Mouse (Mus musculus) left cerebral cortex, adult 2 months (tissue): ENCODE measurements at regions not wholly inside any gene's neighbourhood (a gene's known extent, or its start where the extent isn't known, plus 50 kb on each side); places are given as distances from the start of the nearest gene placed in this dataset.

Source experiments
- DNase-seq, 2 experiments: peaks; one replicate each; pipeline ENCODE4 v3.0.0; 2021 to 2022; ENCODE audit warnings: low spot score in 2 of 2, mixed read lengths in 1 of 2; ENCODE audit errors: extremely low spot score in 1 of 2
- H3K27ac ChIP-seq: fragments of 200-600 bp; 2 replicates; pipeline ENCODE4 v1.8.1; 2022
- H3K4me3 ChIP-seq: fragments of 200-600 bp; 2 replicates; pipeline ENCODE4 v1.8.1; 2022
- CTCF ChIP-seq: fragments of 200-600 bp; IDR thresholded peaks from 2 replicates; pipeline ENCODE4 v1.8.1; 2022; ENCODE audit warnings: antibody characterized with exemption, mild to moderate bottlenecking, moderate library complexity
- intact Hi-C: fragments of 180-260 bp; cut with DNase I; formaldehyde crosslinking; loops from one replicate; pipeline ENCODE4 v1.15.1; 2025

- TF ChIP-seq CTCF = no peak
- intact Hi-C loops = no loop called here
- Histone ChIP-seq H3K27ac (peak overlapping the region; percentile 33; the same call in 1 of the 2 replicates), H3K4me3 (no peak overlapping the region)
- DNase-seq = no peak
Observed at GRCm38 (mm10) chr10:25064701-25065362, 137.5 kb upstream of the Arg1 start.

GRCm38 (mm10) chr10:25061402-25062055, 134.2 kb upstream of the Arg1 start:
- H3K4me3 ChIP-seq = no peak overlapping the region
- no peak for TF ChIP-seq CTCF
- no peak overlapping the region for H3K27ac ChIP-seq
- no peak for DNase-seq
- intact Hi-C loops = no loop called here

GRCm38 (mm10) chr10:25058694-25059093, 131.4 kb upstream of the Arg1 start:
- no peak for TF ChIP-seq CTCF
- no peak overlapping the region for H3K27ac ChIP-seq
- H3K4me3 ChIP-seq = no peak overlapping the region
- no peak for DNase-seq
- intact Hi-C loops = loop anchor here (1.0 kb wide), 1 partner anchor 29 kb away; no protein-coding TSS in a partner anchor

GRCm38 (mm10) chr10:25051998-25052397, 124.7 kb upstream of the Arg1 start:
- intact Hi-C loops = no loop called here
- DNase-seq = no peak
- H3K27ac ChIP-seq = no peak overlapping the region
- no peak for TF ChIP-seq CTCF
- no peak overlapping the region for H3K4me3 ChIP-seq

GRCm38 (mm10) chr10:25051368-25051874, 124.1 kb upstream of the Arg1 start:
- TF ChIP-seq CTCF = no peak
- DNase-seq = no peak
- intact Hi-C loops = no loop called here
- Histone ChIP-seq H3K27ac (no peak overlapping the region), H3K4me3 (no peak overlapping the region)

GRCm38 (mm10) chr10:25041221-25041620, 113.9 kb upstream of the Arg1 start:
- intact Hi-C loops = no loop called here
- Histone ChIP-seq H3K4me3 (no peak overlapping the region), H3K27ac (no peak overlapping the region)
- no peak for DNase-seq
- TF ChIP-seq CTCF = no peak

- no peak for DNase-seq
- no peak overlapping the region for H3K27ac ChIP-seq
- intact Hi-C loops = no loop called here
Observed at GRCm38 (mm10) chr10:25039926-25040325, 112.6 kb upstream of the Arg1 start.

GRCm38 (mm10) chr10:25036928-25037327, 109.6 kb upstream of the Arg1 start:
- intact Hi-C loops = no loop called here

More at GRCm38 (mm10) chr10:25039926-25040325, 112.6 kb upstream of the Arg1 start:
- no peak overlapping the region for H3K4me3 ChIP-seq
- TF ChIP-seq CTCF = no peak

GRCm38 (mm10) chr10:25035363-25035762, 108.1 kb upstream of the Arg1 start:
- intact Hi-C loops = no loop called here
- no peak for DNase-seq
- no peak overlapping the region for H3K4me3 ChIP-seq
- TF ChIP-seq CTCF = no peak
- no peak overlapping the region for H3K27ac ChIP-seq

More at GRCm38 (mm10) chr10:25036928-25037327, 109.6 kb upstream of the Arg1 start:
- no peak overlapping the region for H3K4me3 ChIP-seq
- TF ChIP-seq CTCF = no peak
- no peak overlapping the region for H3K27ac ChIP-seq
- DNase-seq = no peak

- Histone ChIP-seq H3K4me3 (no peak overlapping the region), H3K27ac (no peak overlapping the region)
- no peak for TF ChIP-seq CTCF
- DNase-seq = no peak
- intact Hi-C loops = no loop called here
Observed at GRCm38 (mm10) chr10:25032625-25033024, 105.3 kb upstream of the Arg1 start.

GRCm38 (mm10) chr10:25029387-25029915, 102.2 kb upstream of the Arg1 start:
- H3K27ac ChIP-seq = no peak overlapping the region

GRCm38 (mm10) chr10:25023601-25024157, 96.4 kb upstream of the Arg1 start:
- intact Hi-C loops = no loop called here
- H3K27ac ChIP-seq = peak overlapping the region; percentile 73
- no peak for TF ChIP-seq CTCF
- H3K4me3 ChIP-seq = no peak overlapping the region
- DNase-seq = peak in 1 of 2 experiments; percentile 16

More at GRCm38 (mm10) chr10:25029387-25029915, 102.2 kb upstream of the Arg1 start:
- intact Hi-C loops = no loop called here
- TF ChIP-seq CTCF = no peak
- DNase-seq = no peak
- H3K4me3 ChIP-seq = no peak overlapping the region
